Mouse (Mus musculus): ENCODE results near the gene Tiparp. TPM values are rescaled to one million over a fixed set of nuclear protein-coding genes. Genes with fewer than 3 reads are reported as not detected.

Gene Tiparp
- polyA plus RNA-seq, 1 experiment from 2014 or later, result 23.9 TPM

DNA sequence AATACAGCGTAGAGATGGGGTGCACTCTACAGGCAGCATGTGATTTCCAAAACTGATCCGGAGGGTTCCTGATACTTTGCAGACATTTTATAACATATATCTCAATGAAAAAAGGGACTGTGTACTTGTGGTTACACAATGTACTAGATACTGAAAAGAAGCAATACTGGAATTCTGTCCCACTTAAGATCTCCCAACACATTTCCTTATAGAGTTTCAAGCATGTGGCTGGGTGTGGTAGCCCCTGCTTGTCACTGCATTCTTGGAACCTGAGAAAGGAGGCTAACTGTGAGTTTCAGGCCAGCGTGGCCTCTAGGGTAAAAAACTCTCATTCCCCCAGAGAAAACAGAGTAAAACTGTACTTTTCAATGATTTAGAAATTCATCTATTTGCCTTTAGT is 34.5 kb downstream of the Tiparp start:
- Histone ChIP-seq H3K4me3 (no peak overlapping the region), H3K27ac (no peak overlapping the region), H3K9ac (no peak overlapping the region), H3K36me3 (no peaks in the 10 kb centered on the region), H3K4me1 (replicated peaks) (peaks cover 7% of the 10 kb centered on the region; the same call in 1 of the 2 replicates), H3K9me3 (replicated peaks) (no peaks in the 10 kb centered on the region), H3K27me3 (no peaks in the 10 kb centered on the region), H3K4me2 (no peak overlapping the region)
- no peak for ATAC-seq (replicated peaks; ENCODE audit: insufficient number of reproducible peaks, insufficient read depth, low FRiP score, low read depth)
- WGBS, result 85% methylated on average over 3 of the region's 3 CpGs

- 26% methylated on average over 6 of the region's 6 CpGs for WGBS
- H3K27me3 ChIP-seq, result no peaks in the 10 kb centered on the region
These were observed 35.9 kb downstream of the Tiparp start for GRCm38 (mm10) chr3:65563926-65564624.

GRCm38 (mm10) chr3:65565632-65566300 is 37.6 kb downstream of the Tiparp start:
- WGBS, result 63% methylated on average over 9 of the region's 9 CpGs

More at GRCm38 (mm10) chr3:65563926-65564624, 35.9 kb downstream of the Tiparp start:
- H3K4me1 ChIP-seq (replicated peaks), result peaks cover 7% of the 10 kb centered on the region; the same call in 1 of the 2 replicates
- no peak overlapping the region for H3K9ac ChIP-seq
- no peak overlapping the region for H3K4me3 ChIP-seq
- H3K4me2 ChIP-seq, result no peak overlapping the region
- no peaks in the 10 kb centered on the region for H3K9me3 ChIP-seq (replicated peaks)
- no peaks in the 10 kb centered on the region for H3K36me3 ChIP-seq
- no peak overlapping the region for H3K27ac ChIP-seq
- ATAC-seq (replicated peaks; ENCODE audit: insufficient number of reproducible peaks, insufficient read depth, low FRiP score, low read depth), result no peak

GRCm38 (mm10) chr3:65569941-65570340 is 41.7 kb downstream of the Tiparp start:
- H3K4me2 ChIP-seq, result no peak overlapping the region
- no peak overlapping the region for H3K27ac ChIP-seq
- no peaks in the 10 kb centered on the region for H3K9me3 ChIP-seq (replicated peaks)
- no peaks in the 10 kb centered on the region for H3K36me3 ChIP-seq
- no peaks in the 10 kb centered on the region for H3K27me3 ChIP-seq
- H3K9ac ChIP-seq, result no peak overlapping the region
- no peak for ATAC-seq (replicated peaks; ENCODE audit: insufficient number of reproducible peaks, insufficient read depth, low FRiP score, low read depth)
- no peak overlapping the region for H3K4me3 ChIP-seq
- peaks cover 11% of the 10 kb centered on the region; the same call in 1 of the 2 replicates for H3K4me1 ChIP-seq (replicated peaks)

More at GRCm38 (mm10) chr3:65565632-65566300, 37.6 kb downstream of the Tiparp start:
- no peak for ATAC-seq (replicated peaks; ENCODE audit: insufficient number of reproducible peaks, insufficient read depth, low FRiP score, low read depth)
- H3K36me3 ChIP-seq, result no peaks in the 10 kb centered on the region
- no peak overlapping the region for H3K9ac ChIP-seq
- H3K27me3 ChIP-seq, result no peaks in the 10 kb centered on the region
- H3K4me3 ChIP-seq, result no peak overlapping the region
- no peaks in the 10 kb centered on the region for H3K9me3 ChIP-seq (replicated peaks)
- H3K4me2 ChIP-seq, result no peak overlapping the region
- no peak overlapping the region for H3K27ac ChIP-seq
- peaks cover 10% of the 10 kb centered on the region for H3K4me1 ChIP-seq (replicated peaks)

DNA sequence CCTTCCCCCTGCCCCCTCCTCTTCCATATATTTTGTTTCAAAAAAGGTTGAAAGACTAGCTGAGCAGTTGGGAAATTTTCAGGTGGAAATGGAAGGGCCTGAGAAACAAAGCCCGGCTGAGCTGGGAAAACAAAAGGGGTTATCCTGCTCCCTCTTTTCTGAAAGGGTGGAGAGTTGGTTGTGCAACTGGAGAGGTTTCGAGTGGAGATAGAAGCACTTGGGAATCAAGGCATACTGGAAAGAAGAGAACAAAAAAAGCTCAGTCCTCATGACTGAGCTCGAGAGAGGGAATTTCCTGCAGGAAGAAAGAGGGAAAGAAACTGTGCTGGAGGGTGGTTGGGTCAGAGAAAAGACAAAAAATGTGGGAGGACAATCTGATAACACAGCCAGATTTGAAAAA is 45.3 kb downstream of the Tiparp start:
- Histone ChIP-seq H3K36me3 (no peaks in the 10 kb centered on the region), H3K4me3 (no peak overlapping the region), H3K27ac (no peak overlapping the region), H3K4me2 (no peak overlapping the region), H3K9me3 (replicated peaks) (no peaks in the 10 kb centered on the region), H3K27me3 (no peaks in the 10 kb centered on the region), H3K9ac (no peak overlapping the region), H3K4me1 (replicated peaks) (peaks cover 11% of the 10 kb centered on the region; the same call in 1 of the 2 replicates)
- no peak for ATAC-seq (replicated peaks; ENCODE audit: insufficient number of reproducible peaks, insufficient read depth, low FRiP score, low read depth)
- 43% methylated on average over 3 of the region's 3 CpGs for WGBS

DNA sequence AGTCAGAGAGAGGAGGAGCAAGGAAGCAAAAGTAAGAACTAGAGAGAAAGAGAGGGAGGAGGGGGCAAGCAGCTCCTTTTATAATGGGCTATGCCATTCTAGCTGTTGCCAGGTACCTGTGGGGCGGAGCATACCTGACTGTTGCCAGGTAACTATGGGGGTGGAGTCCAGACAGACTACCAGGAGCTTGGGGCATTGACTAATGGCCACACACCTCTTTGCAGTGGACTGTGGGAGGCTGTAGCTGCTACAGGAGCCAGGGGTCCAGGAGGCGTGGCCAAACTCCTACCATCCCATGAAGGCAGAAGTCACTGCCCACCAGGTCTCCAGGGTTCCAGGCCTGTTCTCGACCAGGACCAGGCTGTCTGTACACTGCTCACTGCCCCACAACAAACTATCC is 49.4 kb downstream of the Tiparp start:
- ATAC-seq (replicated peaks; ENCODE audit: insufficient number of reproducible peaks, insufficient read depth, low FRiP score, low read depth), result no peak
- H3K27me3 ChIP-seq, result no peaks in the 10 kb centered on the region
- no peak overlapping the region for H3K4me3 ChIP-seq
- H3K27ac ChIP-seq, result no peak overlapping the region
- H3K9me3 ChIP-seq (replicated peaks), result no peaks in the 10 kb centered on the region
- no peak overlapping the region for H3K9ac ChIP-seq
- no peaks in the 10 kb centered on the region for H3K4me1 ChIP-seq (replicated peaks)
- 75% methylated on average over 3 of the region's 3 CpGs for WGBS
- H3K36me3 ChIP-seq, result no peaks in the 10 kb centered on the region
- H3K4me2 ChIP-seq, result no peak overlapping the region

GRCm38 (mm10) chr3:65579260-65579921 is 51.2 kb downstream of the Tiparp start:
- Histone ChIP-seq H3K4me2 (no peak overlapping the region), H3K9me3 (replicated peaks) (no peaks in the 10 kb centered on the region)
- no peak for ATAC-seq (replicated peaks; ENCODE audit: insufficient number of reproducible peaks, insufficient read depth, low FRiP score, low read depth)

DNA sequence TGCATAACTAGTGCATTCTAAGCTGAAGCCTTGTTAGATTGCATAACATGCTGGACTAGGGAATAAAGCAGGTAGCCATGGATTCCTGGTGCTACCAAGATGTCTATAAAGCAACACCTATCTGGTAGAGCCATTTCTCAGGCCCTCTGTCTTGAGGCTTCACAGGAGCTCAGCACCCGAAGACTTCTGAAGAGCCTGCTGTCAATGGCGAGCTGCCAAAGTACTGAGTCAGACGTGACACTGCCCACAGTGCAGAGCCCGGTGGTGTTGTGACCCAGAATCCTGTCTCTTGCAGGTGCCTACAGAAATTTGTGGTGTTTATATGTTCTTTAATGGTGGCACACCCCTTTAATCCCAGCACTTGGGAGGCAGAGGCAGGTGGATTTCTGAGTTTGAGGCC is 53.4 kb downstream of the Tiparp start:
- WGBS, result 36% methylated on average over 4 of the region's 4 CpGs

More at GRCm38 (mm10) chr3:65579260-65579921, 51.2 kb downstream of the Tiparp start:
- Histone ChIP-seq H3K4me3 (no peak overlapping the region), H3K4me1 (replicated peaks) (no peaks in the 10 kb centered on the region), H3K36me3 (no peaks in the 10 kb centered on the region), H3K27me3 (no peaks in the 10 kb centered on the region), H3K27ac (no peak overlapping the region), H3K9ac (no peak overlapping the region)
- WGBS, result 63% methylated on average over 12 of the region's 12 CpGs

DNA sequence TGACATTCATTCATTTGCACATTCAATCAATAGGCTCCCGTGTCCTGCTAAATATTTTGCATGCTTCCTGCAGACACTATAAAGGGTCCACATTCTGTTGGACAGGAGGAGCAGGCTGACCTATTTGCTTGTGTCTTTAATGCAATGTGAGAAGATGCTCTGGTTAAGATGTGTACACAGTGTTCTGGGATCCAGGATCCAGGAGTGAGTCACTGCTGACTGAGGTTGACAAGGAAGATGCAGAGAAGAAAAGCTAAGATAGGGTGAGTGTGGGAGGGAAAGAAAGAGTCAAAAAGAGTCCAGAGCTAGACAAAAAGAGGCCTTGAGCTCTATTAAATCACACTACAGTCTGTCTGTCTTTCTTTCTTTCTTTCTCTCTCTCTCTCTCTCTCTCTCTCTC is 56.1 kb downstream of the Tiparp start:
- no peaks in the 10 kb centered on the region for H3K27me3 ChIP-seq
- no peaks in the 10 kb centered on the region for H3K36me3 ChIP-seq
- 80% methylated on average over 1 of the region's 1 CpGs for WGBS
- no peak overlapping the region for H3K27ac ChIP-seq
- no peak for ATAC-seq (replicated peaks; ENCODE audit: insufficient number of reproducible peaks, insufficient read depth, low FRiP score, low read depth)
- H3K4me3 ChIP-seq, result no peak overlapping the region
- H3K9ac ChIP-seq, result no peak overlapping the region
- no peaks in the 10 kb centered on the region for H3K4me1 ChIP-seq (replicated peaks)
- no peak overlapping the region for H3K4me2 ChIP-seq
- no peaks in the 10 kb centered on the region for H3K9me3 ChIP-seq (replicated peaks)

More for the DNA sequence above, 53.4 kb downstream of the Tiparp start:
- Histone ChIP-seq H3K4me2 (no peak overlapping the region), H3K9ac (no peak overlapping the region), H3K36me3 (no peaks in the 10 kb centered on the region), H3K27ac (no peak overlapping the region), H3K4me1 (replicated peaks) (no peaks in the 10 kb centered on the region), H3K27me3 (no peaks in the 10 kb centered on the region), H3K4me3 (no peak overlapping the region), H3K9me3 (replicated peaks) (no peaks in the 10 kb centered on the region)
- no peak for ATAC-seq (replicated peaks; ENCODE audit: insufficient number of reproducible peaks, insufficient read depth, low FRiP score, low read depth)

DNA sequence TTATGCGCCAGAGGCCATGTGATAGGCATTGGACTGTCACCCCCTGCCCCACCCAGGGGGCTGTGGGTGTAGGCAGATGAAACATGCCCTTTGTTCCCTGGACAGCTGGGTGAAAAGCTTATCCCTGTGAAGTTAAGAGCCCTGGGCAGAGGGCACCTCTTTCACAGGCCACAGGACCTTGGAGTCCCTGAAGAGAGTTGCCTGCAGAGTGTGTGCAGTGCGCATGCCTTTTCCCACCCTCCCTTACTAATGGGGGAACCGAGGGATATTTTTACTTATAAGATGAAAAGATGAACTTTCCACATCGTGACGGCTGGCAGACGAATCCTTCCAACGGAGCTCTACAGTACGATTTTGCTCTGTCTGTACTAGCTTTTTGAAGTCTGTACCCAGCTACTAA is 57.1 kb downstream of the Tiparp start:
- Histone ChIP-seq H3K9me3 (replicated peaks) (no peaks in the 10 kb centered on the region), H3K36me3 (no peaks in the 10 kb centered on the region), H3K4me1 (replicated peaks) (no peaks in the 10 kb centered on the region), H3K4me2 (no peak overlapping the region), H3K27me3 (no peaks in the 10 kb centered on the region), H3K27ac (no peak overlapping the region), H3K4me3 (no peak overlapping the region), H3K9ac (no peak overlapping the region)
- no peak for ATAC-seq (replicated peaks; ENCODE audit: insufficient number of reproducible peaks, insufficient read depth, low FRiP score, low read depth)
- 76% methylated on average over 8 of the region's 8 CpGs for WGBS

DNA sequence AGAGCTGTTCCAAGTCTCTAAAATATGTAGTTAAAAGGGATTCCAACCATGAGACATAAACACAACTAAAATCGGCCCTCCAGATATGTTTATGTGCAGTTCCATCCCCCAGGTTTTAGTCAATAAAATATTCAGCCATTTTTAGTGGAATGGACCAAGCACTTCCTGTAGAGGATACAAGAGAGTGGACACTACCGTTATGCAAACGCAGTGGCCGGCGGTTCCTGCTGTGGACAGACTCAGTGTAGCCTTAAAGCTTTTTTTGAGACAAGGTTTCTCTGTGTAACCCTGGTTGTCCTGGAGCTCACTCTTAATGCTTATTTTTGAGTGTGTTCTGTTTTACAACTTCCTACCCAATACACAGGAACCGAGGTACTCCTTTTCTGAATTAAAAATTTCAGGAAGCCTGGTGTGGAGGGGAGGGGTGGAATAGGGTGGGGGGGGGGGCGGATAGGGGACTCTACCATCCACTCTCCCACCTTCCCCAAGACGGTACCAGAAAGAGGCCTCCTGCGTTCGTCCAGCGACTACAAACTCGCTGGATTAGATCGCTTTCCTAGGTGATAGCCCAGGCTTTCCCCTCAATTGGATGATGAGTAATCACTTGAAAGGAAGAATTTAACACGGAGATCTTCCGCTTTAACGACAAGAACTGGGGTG is 57.7 kb downstream of the Tiparp start:
- H3K27ac ChIP-seq, result no peak overlapping the region
- H3K36me3 ChIP-seq, result no peaks in the 10 kb centered on the region
- peak overlapping the region; percentile 33; the same call in 1 of the 2 replicates for H3K9ac ChIP-seq
- no peaks in the 10 kb centered on the region for H3K4me1 ChIP-seq (replicated peaks)
- H3K4me3 ChIP-seq, result peak overlapping the region; percentile 43
- H3K4me2 ChIP-seq, result peak overlapping the region; percentile 64
- H3K9me3 ChIP-seq (replicated peaks), result no peaks in the 10 kb centered on the region
- ATAC-seq (replicated peaks; ENCODE audit: insufficient number of reproducible peaks, insufficient read depth, low FRiP score, low read depth), result no peak
- 31% methylated on average over 16 of the region's 16 CpGs for WGBS
- no peaks in the 10 kb centered on the region for H3K27me3 ChIP-seq

Measured in heart, embryonic 15.5 days (tissue).